17 mouse cellular contexts compared by ENCODE assay signal in genomic region chr6:95742378-95742777, GRCm38 (mm10). TPM values are rescaled to one million over a fixed set of nuclear protein-coding genes. Genes with fewer than 3 reads are reported as not detected.
DNase-seq lines count a peak whose midpoint lies in the region; ATAC-seq lines count a peak whose summit lies in the region.
"Had no signal": no experiment of that assay in that cellular context is flagged by ENCODE, and none has a peak within 500 bp of the region (broad histone marks: within the 10 kb centered on the region; RNA-seq: fewer than 3 reads in every experiment).

No protein-coding gene starts in this region.

- peak; percentile 16 to 52 for DNase-seq in heart, adult 18-20 months
- peak; percentile 18 for DNase-seq in adipocyte (ENCODE audit: low spot score)
- DNase-seq in heart, postnatal 10 days: peak; percentile 39 to 58
- no peak for DNase-seq in left cerebral cortex, adult 18-20 months (ENCODE audit: low spot score in 2 of 2)
- no peak for DNase-seq in layer of hippocampus, postnatal 36 days
- DNase-seq in cerebellum, postnatal 25 days: no peak
- DNase-seq: forebrain, postnatal 0 days; liver, embryonic 13.5 days had no signal

- H3K36me3 ChIP-seq in heart, embryonic 11.5 days (ENCODE audit: control insufficient read depth, insufficient read depth, low read length): no peaks in the 10 kb centered on the region
- H3K36me3 ChIP-seq in lung, embryonic 15.5 days: no peaks in the 10 kb centered on the region
- H3K36me3 ChIP-seq: embryonic facial prominence, embryonic 15.5 days; heart, embryonic 13.5 days; liver, embryonic 13.5 days; midbrain, embryonic 10.5 days; stomach, embryonic 15.5 days had no signal

- H3K4me3 ChIP-seq in heart, embryonic 11.5 days (ENCODE audit: low read depth, low read length): no peak overlapping the region
- H3K4me3 ChIP-seq in lung, embryonic 15.5 days: no peak overlapping the region
- H3K4me3 ChIP-seq: embryonic facial prominence, embryonic 15.5 days; heart, embryonic 13.5 days; layer of hippocampus, adult 2 months; liver, embryonic 13.5 days; midbrain, embryonic 10.5 days; stomach, embryonic 15.5 days had no signal

- no peak overlapping the region for H3K27ac ChIP-seq in heart, embryonic 11.5 days (ENCODE audit: low read depth, low read length)
- no peak overlapping the region for H3K27ac ChIP-seq in lung, embryonic 15.5 days
- H3K27ac ChIP-seq: embryonic facial prominence, embryonic 15.5 days; heart, embryonic 13.5 days; hindbrain, postnatal 0 days; layer of hippocampus, adult 2 months; liver, embryonic 13.5 days; midbrain, embryonic 10.5 days; stomach, embryonic 15.5 days had no signal

- intact Hi-C loops in heart, postnatal 10 days (cut with DNase I): no loop called here

- no peak overlapping the region for H3K4me2 ChIP-seq in heart, embryonic 11.5 days
- H3K4me2 ChIP-seq in lung, embryonic 15.5 days: no peak overlapping the region
- H3K4me2 ChIP-seq: embryonic facial prominence, embryonic 15.5 days; heart, embryonic 13.5 days; liver, embryonic 13.5 days; stomach, embryonic 15.5 days had no signal

- H3K9me3 ChIP-seq in heart, embryonic 11.5 days (replicated peaks; ENCODE audit: control insufficient read depth, low read length): no peaks in the 10 kb centered on the region
- H3K9me3 ChIP-seq in lung, embryonic 15.5 days: no peaks in the 10 kb centered on the region
- H3K9me3 ChIP-seq: embryonic facial prominence, embryonic 15.5 days; heart, embryonic 13.5 days; liver, embryonic 13.5 days; midbrain, embryonic 10.5 days; stomach, embryonic 15.5 days had no signal

- no peaks in the 10 kb centered on the region for H3K27me3 ChIP-seq in heart, embryonic 11.5 days (ENCODE audit: control insufficient read depth, insufficient read depth, low read length)
- no peaks in the 10 kb centered on the region for H3K27me3 ChIP-seq in lung, embryonic 15.5 days
- H3K27me3 ChIP-seq: embryonic facial prominence, embryonic 15.5 days; heart, embryonic 13.5 days; liver, embryonic 13.5 days; stomach, embryonic 15.5 days had no signal

- ATAC-seq in heart, embryonic 11.5 days (replicated peaks; ENCODE audit: insufficient number of reproducible peaks, low FRiP score, low TSS enrichment): no peak
- ATAC-seq in lung, embryonic 15.5 days (ENCODE audit: borderline replicate concordance, extremely low read depth, low FRiP score, low TSS enrichment): peak; percentile 14; the same call in 1 of the 2 replicates
- ATAC-seq: activated CD4-positive, CD25-positive, alpha-beta regulatory T cell, adult 4 months; forebrain, postnatal 0 days; hindbrain, postnatal 0 days had no signal

- H3K9ac ChIP-seq in heart, embryonic 11.5 days (ENCODE audit: low read depth, low read length): no peak overlapping the region
- H3K9ac ChIP-seq in lung, embryonic 15.5 days: no peak overlapping the region
- H3K9ac ChIP-seq: embryonic facial prominence, embryonic 15.5 days; forebrain, postnatal 0 days; heart, embryonic 13.5 days; liver, embryonic 13.5 days; stomach, embryonic 15.5 days had no signal

- WGBS in heart, embryonic 11.5 days (ENCODE audit: insufficient replicate concordance): 79% methylated on average over 4 of the region's 4 CpGs
- WGBS in lung, embryonic 15.5 days: 71% methylated on average over 4 of the region's 4 CpGs

- no peaks in the 10 kb centered on the region for H3K4me1 ChIP-seq in heart, embryonic 11.5 days (ENCODE audit: control insufficient read depth, insufficient read depth, low read length)
- no peaks in the 10 kb centered on the region for H3K4me1 ChIP-seq in lung, embryonic 15.5 days
- H3K4me1 ChIP-seq: embryonic facial prominence, embryonic 15.5 days; heart, embryonic 13.5 days; liver, embryonic 13.5 days; midbrain, embryonic 10.5 days; stomach, embryonic 15.5 days had no signal

RNA-seq across cellular contexts. Expression of gene Suclg2, which starts 23.8 kb away (rescaled TPM):
- total RNA-seq in heart, adult 18-20 months (2021): 100 to 1,000 TPM; 157 to 168 TPM
- 90.5 and 101 TPM in 2 replicates for polyA plus RNA-seq in heart, embryonic 11.5 days (2014; fragmentation: Nextera tagmentation; extraction: Ambion mirVana)
- 100 to 1,000 TPM in 1 of 2 experiments, 10 to 100 TPM in 1; 98.0 to 106 TPM for total RNA-seq in heart, postnatal 10 days (2021)
- 69.3 and 69.8 TPM in 2 replicates for polyA plus RNA-seq in lung, embryonic 15.5 days (2015; fragmentation: Nextera tagmentation; extraction: Ambion mirVana)
- 10 to 100 TPM; 14.8 to 17.5 TPM for total RNA-seq in left cerebral cortex, adult 18-20 months (2021)
- 10 to 100 TPM; 13.2 to 14.0 TPM for total RNA-seq in layer of hippocampus, postnatal 36 days (2021)

Comparison
In these comparisons a context has a peak if more than half of its experiments do, and no peak if none do; other contexts are left out.
1. DNase-seq: peak in heart, adult 18-20 months (2 of 2), adipocyte (single experiment) and heart, postnatal 10 days (2 of 2); none in left cerebral cortex, adult 18-20 months (0 of 2), layer of hippocampus, postnatal 36 days (0 of 2) and cerebellum, postnatal 25 days (0 of 2).
2. RNA of gene Suclg2, which starts 23.8 kb away (total RNA-seq): 157 to 168 TPM in heart, adult 18-20 months and 98.0 to 106 TPM in heart, postnatal 10 days; 14.8 to 17.5 TPM in left cerebral cortex, adult 18-20 months and 13.2 to 14.0 TPM in layer of hippocampus, postnatal 36 days; every median in the first group is over 4 times any median in the second.